Mouse (Mus musculus) ES-E14 (cell line): ENCODE data around the gene Prrt1. TPM values are rescaled to one million over a fixed set of nuclear protein-coding genes. Genes with fewer than 3 reads are reported as not detected.

ENCODE experiments used
- DNase-seq: peaks from one replicate; pipeline ENCODE4 v3.0.0-alpha.2; 2013; ENCODE audit warnings: low read depth, low spot score
- H3K27ac ChIP-seq: 2 replicates; pipeline ENCODE4 v1.5.1; 2012; ENCODE audit warnings: low read depth, mild to moderate bottlenecking, low read length, moderate library complexity, mixed read lengths; ENCODE audit not compliant: poor library complexity, insufficient read depth, severe bottlenecking
- H3K36me3 ChIP-seq: 2 replicates; pipeline ENCODE4 v1.6.1; 2012; ENCODE audit warnings: mild to moderate bottlenecking, low read length, moderate library complexity, mixed read lengths; ENCODE audit not compliant: control insufficient read depth, poor library complexity, insufficient read depth, severe bottlenecking
- H3K4me1 ChIP-seq, 2 experiments: fragments of 150-350 bp in 1 of 2; sonication (generic) in 1 of 2; 2 replicates each; pipeline ENCODE4 v1.6.1; 2012; ENCODE audit warnings: low read length in 2 of 2, mild to moderate bottlenecking in 1 of 2, mixed read lengths in 1 of 2; ENCODE audit not compliant: control insufficient read depth in 2 of 2, insufficient read depth in 2 of 2, poor library complexity in 1 of 2
- H3K4me3 ChIP-seq, 2 experiments: fragments of 150-350 bp in 1 of 2; sonication (generic) in 1 of 2; 2 replicates each; pipeline ENCODE4 v1.5.1; 2012; ENCODE audit warnings: low read length in 2 of 2, low read depth in 1 of 2, mild to moderate bottlenecking in 1 of 2, mixed read lengths in 1 of 2; ENCODE audit not compliant: insufficient read depth in 1 of 2, poor library complexity in 1 of 2, severe bottlenecking in 1 of 2
- H3K9ac ChIP-seq: 2 replicates; pipeline ENCODE4 v1.6.1; 2012; ENCODE audit warnings: low read depth, mild to moderate bottlenecking, low read length, mixed read lengths; ENCODE audit not compliant: poor library complexity, insufficient read depth, severe bottlenecking
- H3K9me3 ChIP-seq: fragments of 150-350 bp; sonication (generic); 2 replicates; pipeline ENCODE4 v1.6.1; 2012; ENCODE audit warnings: low read depth, mild to moderate bottlenecking, low read length; ENCODE audit not compliant: control insufficient read depth, insufficient read depth
- CHD2 ChIP-seq: IDR thresholded peaks from 2 replicates; pipeline ENCODE4 v1.6.1; 2014; ENCODE audit warnings: mild to moderate bottlenecking, low read depth, low read length, inconsistent platforms
- HCFC1 ChIP-seq: IDR thresholded peaks from 2 replicates; pipeline ENCODE4 v1.6.1; 2012; ENCODE audit warnings: low read length, inconsistent platforms, borderline replicate concordance; ENCODE audit not compliant: insufficient read depth
- MAFK ChIP-seq: IDR thresholded peaks from 2 replicates; pipeline ENCODE4 v1.6.1; 2014; ENCODE audit warnings: mild to moderate bottlenecking, low read depth, low read length, inconsistent platforms; ENCODE audit not compliant: insufficient read depth
- ZC3H11A ChIP-seq: IDR thresholded peaks from 2 replicates; pipeline ENCODE4 v1.6.1; 2012; ENCODE audit warnings: low read depth, mild to moderate bottlenecking, inconsistent platforms, low read length, borderline replicate concordance
- ZNF384 ChIP-seq: IDR thresholded peaks from 2 replicates; pipeline ENCODE4 v1.6.1; 2012; ENCODE audit warnings: low read depth, low read length, inconsistent platforms
- in situ Hi-C, 2 experiments: fragments of 600-800 bp; cut with MboI; formaldehyde crosslinking; loops; one replicate each; pipeline ENCODE4 v1.15.1; 2025; ENCODE audit warnings: low sequenced_read_pairs in 2 of 2, inconsistent platforms in 1 of 2; ENCODE audit not compliant: unreplicated experiment in 2 of 2
- total RNA-seq: library from RNA; depleted of rRNA; stranded (reverse); fragments of 300-350 nt; gene quantifications from 2 replicates; pipeline ENCODE4 v1.2.3, GENCODE M21; 2012

The Prrt1 gene
- total RNA-seq, 1 experiment = 0.13 TPM

DNA sequence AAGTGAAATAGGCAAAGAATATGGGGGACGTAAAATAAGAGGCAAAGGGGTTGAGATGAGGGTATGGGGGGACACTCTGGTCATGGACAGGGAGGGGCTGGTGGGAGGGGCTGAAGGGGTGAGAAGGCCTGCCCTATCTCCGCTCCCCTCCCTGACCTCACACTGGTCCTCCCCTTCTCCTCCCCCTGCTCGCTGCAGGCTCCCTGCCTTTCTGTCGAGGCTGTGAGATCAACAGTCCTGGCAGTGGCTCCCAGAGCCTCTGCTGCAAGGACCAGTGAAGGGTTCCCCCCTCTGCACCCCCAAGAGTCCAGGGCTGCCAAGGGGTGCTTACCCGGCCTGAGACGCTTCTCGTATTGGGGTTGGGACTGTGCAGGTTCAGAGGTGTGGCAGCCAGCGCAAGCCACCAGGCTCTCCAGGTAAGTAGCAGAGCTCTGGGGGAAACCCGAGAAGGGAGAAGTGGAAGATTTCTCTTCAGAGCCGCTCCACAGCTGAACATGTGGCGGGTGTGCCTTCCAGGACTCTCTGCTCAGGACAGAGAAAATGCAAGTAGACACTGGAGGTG is 31.0 kb downstream of the Prrt1 start:
- Histone ChIP-seq H3K27ac (no peak overlapping the region), H3K4me3 (no peak overlapping the region), H3K4me1 (peaks cover 0 to 13% of the 10 kb centered on the region in 2 experiments; a peak in 1 of 4 replicates), H3K9ac (no peak overlapping the region), H3K36me3 (no peaks in the 10 kb centered on the region), H3K9me3 (no peaks in the 10 kb centered on the region)
- in situ Hi-C loops = no loop called here
- no peak for DNase-seq
- TF ChIP-seq CHD2 (no peak), ZNF384 (no peak), HCFC1 (no peak), ZC3H11A (no peak), MAFK (no peak)

DNA sequence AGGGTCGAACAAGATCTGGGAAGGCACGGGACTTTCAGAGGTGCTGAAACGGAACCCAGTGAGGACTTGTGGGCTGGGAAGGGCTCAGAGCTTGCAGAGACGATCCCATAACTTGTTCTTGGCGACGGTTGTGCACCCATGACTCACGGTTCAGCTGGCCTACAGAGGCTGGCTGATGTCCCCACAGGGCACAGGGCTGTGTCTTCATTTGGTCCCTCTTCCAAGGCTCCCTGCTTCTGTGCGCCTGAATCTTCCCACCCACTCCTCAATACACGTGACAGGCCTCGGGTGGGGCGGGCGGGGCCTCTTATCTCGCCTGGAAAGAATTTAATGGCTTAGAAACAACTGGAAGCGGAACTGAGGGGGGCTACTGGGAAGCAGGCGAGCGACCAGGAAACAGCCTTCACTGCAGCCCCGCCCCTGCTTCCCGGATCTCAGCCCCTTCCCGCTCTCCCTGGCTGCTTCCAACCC is 31.8 kb downstream of the Prrt1 start:
- no peak overlapping the region for H3K9ac ChIP-seq
- H3K36me3 ChIP-seq = no peaks in the 10 kb centered on the region
- no peak for DNase-seq
- no peak overlapping the region for H3K27ac ChIP-seq
- peaks cover 0 to 13% of the 10 kb centered on the region in 2 experiments; a peak in 1 of 4 replicates for H3K4me1 ChIP-seq
- H3K4me3 ChIP-seq = peak overlapping the region in 1 of 2 experiments; percentile 20; a peak in 1 of 4 replicates
- no peaks in the 10 kb centered on the region for H3K9me3 ChIP-seq
- TF ChIP-seq MAFK = no peak
- TF ChIP-seq CHD2 = no peak
- no peak for TF ChIP-seq ZC3H11A
- TF ChIP-seq HCFC1 = no peak
- TF ChIP-seq ZNF384 = no peak
- in situ Hi-C loops = no loop called here

- Histone ChIP-seq H3K27ac (no peak overlapping the region), H3K4me1 (peaks cover 0 to 9% of the 10 kb centered on the region in 2 experiments; a peak in 1 of 4 replicates), H3K9ac (no peak overlapping the region), H3K4me3 (no peak overlapping the region), H3K9me3 (no peaks in the 10 kb centered on the region), H3K36me3 (no peaks in the 10 kb centered on the region)
- DNase-seq = no peak
- TF ChIP-seq HCFC1 (no peak), CHD2 (no peak), ZNF384 (no peak), MAFK (no peak), ZC3H11A (no peak)
- in situ Hi-C loops = no loop called here
Observed at GRCm38 (mm10) chr17:34662468-34662867, 33.1 kb downstream of the Prrt1 start.

GRCm38 (mm10) chr17:34662978-34663377 is 33.6 kb downstream of the Prrt1 start:
- in situ Hi-C loops = no loop called here
- H3K9ac ChIP-seq = no peak overlapping the region
- H3K27ac ChIP-seq = no peak overlapping the region
- peaks cover 0 to 9% of the 10 kb centered on the region in 2 experiments; a peak in 1 of 4 replicates for H3K4me1 ChIP-seq
- no peaks in the 10 kb centered on the region for H3K36me3 ChIP-seq
- DNase-seq = no peak
- no peak overlapping the region for H3K4me3 ChIP-seq
- H3K9me3 ChIP-seq = no peaks in the 10 kb centered on the region
- TF ChIP-seq HCFC1 = no peak
- TF ChIP-seq ZC3H11A = no peak
- TF ChIP-seq MAFK = no peak
- no peak for TF ChIP-seq CHD2
- no peak for TF ChIP-seq ZNF384
